Mouse (Mus musculus): ENCODE measurements around the gene Blzf1.

Gene Blzf1

DNA sequence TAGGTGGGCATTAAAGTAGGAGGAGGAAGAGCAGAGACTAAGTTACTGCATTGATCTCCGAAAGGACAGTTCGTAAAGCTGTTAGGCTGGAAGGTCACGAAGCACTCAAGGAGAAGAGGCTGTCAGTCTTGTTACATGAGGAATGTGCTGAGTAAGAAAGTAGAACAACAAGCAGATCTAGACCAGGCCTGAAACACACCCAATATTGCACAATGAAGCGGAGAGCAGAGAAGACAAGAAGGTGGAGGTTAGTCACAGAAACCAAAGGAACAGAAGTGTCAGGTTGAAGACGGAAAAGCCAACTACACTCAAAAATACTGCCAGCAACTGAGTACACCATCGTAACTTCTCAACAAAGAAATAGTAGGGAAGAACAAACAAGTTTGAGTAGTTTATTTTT lies 13.2 kb downstream of the Blzf1 start:
- no peak for DNase-seq (ENCODE audit: inconsistent ontology term)

DNA sequence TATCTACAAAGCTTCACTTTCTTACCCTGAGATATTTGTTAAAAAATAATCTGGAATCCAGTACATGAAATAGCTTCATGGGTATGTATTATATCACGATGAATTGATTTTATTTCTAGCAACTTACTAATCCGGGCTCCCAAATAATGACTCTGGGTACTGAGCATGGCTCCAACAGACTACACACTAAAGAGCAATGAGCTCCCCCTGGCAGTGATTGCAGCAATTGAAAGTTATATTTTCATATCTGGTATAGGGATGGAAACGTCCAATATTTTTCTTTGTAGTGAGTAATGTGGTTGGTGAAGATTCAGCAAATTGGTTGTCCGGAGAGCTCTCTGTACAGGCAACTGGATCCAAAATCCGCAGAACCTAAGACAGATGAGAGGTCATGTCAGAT lies 15.2 kb downstream of the Blzf1 start:
- DNase-seq (ENCODE audit: inconsistent ontology term), result no peak

DNA sequence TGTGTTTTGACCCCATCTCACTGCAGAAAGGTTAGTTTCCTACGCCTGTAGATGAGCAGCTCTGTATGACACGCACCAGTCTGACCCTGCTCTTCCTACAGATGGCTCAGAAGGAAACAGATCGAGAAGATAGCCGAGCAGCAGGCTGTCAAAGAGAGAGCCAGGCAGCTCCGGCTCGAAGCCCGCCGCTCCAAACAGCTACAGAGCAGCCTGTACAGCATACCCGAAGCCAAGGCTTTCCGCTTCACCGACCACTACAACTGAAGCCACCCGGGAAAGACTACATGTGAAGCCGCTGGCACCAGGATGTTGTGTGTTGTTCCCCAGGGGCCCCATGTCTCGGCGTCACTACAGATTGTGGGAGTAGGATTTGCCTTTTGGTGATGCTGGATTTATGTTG lies 19.9 kb downstream of the Blzf1 start:
- DNase-seq (ENCODE audit: inconsistent ontology term), result no peak

DNA sequence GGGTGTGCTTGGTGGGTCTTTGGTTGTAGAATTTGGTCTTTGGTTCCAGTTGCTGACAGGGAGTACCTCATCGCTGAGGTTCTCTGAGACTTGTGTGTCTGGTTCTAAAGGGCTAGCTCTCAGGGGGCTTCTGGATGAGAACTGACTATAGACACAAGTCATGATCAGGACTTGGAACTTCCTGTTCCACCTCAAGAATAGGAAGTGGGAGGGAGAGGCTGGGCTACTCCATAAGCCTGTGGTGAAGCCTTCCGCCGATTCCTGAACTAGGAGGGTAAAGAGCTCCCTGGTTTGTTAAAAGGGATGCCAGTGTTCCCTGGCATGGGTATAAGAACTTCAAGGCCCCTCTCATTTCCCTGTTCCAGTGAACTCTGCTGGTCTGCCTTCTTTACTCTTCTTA lies 23.3 kb downstream of the Blzf1 start:
- no peak for DNase-seq (ENCODE audit: inconsistent ontology term)

DNA sequence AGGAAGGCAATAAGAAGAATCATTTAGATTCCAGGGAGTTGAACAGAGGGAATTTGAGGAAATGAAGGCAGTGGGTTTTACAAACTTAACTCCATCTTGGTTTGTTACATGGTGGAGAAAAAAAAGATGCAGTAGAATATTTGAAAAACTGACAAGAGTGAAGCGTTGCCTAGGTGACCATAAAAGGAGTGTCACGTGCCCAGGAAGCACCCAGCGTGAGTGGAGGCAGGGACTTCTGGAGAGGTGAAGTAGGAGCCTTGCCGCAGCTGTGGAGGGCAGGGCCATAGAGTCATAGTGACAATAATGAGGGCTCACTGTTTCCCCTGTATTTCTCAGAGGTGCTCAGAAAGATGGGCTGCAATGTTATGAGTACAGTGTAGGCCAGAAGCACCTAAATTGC lies 28.0 kb downstream of the Blzf1 start:
- no peak for DNase-seq (ENCODE audit: inconsistent ontology term)

DNA sequence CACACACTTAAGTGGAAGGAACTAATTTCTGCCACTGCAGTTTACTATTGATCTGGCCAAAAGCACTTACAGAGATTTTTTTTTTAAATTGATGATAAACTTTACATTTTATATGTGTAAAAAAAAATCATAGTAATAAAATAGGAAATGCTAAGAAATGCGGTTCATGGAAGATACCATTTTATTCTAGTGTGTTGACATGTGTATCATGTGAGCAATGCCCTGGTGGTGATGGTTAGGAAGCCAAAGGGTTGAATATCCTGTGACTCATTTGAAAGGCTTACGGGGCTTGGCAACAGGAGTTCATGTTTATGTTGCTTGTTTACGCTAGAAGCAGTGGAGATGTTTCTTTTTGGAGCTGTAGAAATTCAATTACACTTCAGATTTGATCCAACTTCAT lies 30.7 kb downstream of the Blzf1 start:
- no peak for DNase-seq (ENCODE audit: inconsistent ontology term)

DNA sequence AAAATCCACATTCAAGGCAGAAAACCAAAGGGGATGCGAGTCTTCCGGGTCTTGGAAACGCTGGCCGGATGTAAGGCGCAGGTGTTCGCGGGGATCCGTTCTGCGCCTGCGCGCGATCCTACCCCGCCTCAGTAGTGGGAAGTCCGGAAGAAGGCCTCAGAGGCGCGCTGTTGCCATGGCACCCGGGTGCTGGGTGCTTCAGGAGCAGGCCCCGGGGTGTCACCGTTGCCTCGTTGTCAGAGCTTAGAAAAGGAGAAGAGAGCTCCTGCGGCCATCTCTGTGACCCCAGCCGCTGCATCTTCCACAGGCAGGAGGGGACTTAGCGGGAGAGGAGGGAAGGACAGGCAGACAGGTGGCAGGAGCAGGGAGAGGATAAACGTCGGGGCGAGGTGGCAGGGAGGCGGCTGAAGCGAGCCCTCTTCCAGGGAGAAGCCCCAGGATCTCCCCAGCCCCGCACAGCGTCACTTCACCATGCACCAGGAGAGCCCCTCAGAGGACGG lies 31.8 kb downstream of the Blzf1 start, which contains the start of gene Ccdc181:
Ccdc181 (plus strand) TSS at position 131 of the 500 bp plus-strand sequence.
- peak; percentile 95 for DNase-seq (ENCODE audit: inconsistent ontology term)

DNA sequence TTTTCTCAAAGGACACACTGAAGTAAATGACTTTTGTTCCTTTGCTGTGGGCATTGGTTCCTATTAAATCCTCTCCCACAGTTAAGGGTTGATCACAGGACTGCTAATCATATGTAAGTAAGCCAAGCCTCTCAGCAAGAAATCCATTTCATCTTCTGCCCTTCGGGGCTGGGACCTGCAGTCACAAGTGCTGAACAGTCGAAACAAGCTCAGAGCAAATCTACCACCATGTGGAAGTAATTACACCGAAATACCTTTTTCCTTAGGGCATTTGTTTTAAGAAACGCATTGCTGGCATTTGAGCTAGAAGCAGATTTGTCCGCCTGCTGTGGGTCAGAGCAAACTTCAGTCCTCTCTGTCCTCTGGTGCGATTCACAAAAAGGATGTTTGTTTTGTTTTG lies 33.6 kb downstream of the Blzf1 start:
- no peak for DNase-seq (ENCODE audit: inconsistent ontology term)

DNA sequence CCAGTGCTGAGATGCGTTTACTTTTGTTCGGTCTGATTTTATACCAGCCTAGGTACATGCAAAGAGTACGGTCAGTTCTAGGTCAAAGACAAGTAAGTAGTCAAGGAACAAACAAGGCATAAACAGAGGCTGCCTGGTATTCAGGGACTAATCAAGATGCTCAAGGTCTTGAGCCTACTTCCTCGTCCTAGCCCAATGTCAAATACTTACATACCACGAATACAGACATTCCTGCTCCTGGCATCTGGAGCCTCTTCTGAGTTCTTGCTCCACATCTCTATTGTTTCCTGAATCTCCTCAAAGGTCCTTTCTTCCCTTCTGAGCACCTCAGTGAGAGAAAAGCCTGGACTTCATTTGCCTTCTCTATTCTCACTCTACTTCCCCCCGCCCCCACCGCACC lies 36.3 kb downstream of the Blzf1 start:
- no peak for DNase-seq (ENCODE audit: inconsistent ontology term)

DNA sequence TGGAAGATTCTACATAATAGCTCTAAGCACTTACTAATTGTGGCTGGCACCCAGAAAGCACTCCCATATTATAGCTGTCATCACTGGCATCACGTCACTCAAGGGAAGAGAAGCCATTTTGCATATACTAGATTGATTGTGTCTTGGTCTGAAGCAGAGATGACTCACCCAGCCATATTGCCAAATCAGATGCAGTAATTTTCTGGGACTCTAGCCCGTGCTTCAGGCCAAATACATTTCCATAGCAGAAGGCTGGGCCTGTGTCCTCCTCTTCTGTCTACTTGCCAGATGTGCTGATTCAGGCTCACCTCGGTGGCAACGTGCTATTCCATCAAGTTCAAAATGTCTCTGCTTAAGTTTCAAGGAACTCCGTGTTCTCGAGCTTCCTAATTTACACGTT lies 45.7 kb downstream of the Blzf1 start:
- DNase-seq (ENCODE audit: inconsistent ontology term), result peak; percentile 85

DNA sequence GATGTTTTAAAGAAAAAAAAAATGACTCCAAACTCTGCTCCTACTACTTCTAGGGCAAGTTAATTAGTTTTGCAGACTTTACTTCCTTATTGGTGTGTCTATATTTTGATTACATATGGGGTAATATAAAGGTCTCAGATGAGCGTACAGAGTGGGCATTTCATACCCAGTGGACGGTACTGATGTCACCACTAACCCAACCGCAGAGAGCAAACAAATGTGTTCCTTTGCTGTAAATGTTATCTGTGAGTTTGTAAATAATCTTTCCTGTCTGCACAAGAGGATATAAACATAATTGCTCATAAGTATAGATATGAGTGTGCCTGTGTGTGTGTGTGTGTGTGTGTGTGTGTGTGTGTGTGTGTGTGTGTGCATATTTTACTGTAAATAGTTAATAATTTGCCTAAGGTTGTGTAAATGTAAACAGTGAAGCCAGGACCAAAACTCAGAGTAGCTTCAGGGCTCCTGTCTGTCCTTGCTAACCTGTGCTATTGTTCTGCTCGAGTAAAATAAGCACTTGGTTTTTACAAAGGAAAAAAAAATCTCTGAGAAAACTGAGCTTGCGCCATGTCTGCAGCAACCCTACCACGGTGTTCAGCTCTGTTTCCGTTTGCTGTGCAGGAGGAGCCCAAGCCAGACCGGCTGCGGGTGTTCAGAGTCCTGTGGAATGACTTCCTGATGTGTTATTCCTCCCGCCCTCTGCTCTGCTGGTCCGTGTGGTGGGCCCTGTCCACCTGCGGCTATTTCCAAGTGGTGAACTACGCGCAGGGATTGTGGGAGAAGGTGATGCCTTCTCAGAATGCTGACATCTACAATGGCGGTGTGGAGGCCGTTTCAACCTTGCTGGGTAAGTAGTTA lies 46.9 kb downstream of the Blzf1 start:
- no peak for DNase-seq (ENCODE audit: inconsistent ontology term)

DNA sequence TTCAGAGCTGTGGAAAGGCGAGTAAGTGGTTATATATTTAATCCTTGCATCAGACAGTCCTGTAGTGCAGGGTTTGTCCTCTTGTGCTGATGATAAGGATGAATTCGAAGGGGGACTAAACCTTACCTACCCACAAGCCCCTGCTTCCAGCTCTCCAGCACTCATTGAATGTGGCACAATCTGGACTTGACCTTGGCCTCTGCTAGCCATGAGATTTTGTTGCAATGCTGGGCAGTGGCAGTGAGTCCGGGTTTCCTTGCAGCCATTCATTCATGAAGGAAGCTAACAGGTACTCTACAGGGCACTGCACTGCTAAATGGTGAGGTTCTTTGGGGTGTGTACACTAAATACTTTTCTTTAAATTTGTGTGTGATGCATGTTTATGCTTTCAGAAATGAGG lies 52.5 kb downstream of the Blzf1 start:
- DNase-seq (ENCODE audit: inconsistent ontology term), result no peak

DNA sequence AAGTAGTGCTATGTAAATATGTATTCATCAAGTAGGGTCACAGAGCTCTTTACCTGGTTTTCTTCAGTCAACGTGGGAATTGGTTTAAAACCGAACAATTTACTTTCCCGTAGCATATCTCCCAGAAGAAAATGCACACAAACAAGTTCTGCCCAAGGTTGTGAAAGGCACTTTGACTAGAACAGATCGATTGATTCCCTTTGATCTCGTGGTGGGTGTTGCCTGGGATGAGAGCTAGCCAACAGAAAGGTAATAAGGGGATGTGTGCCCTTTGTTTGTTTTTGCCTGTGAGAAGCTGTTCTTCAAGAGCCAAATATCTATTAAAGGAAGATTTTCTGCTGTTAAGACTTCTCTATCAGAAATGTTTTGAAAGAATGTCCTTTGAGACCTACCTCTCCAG lies 54.7 kb downstream of the Blzf1 start:
- DNase-seq (ENCODE audit: inconsistent ontology term), result no peak

DNA sequence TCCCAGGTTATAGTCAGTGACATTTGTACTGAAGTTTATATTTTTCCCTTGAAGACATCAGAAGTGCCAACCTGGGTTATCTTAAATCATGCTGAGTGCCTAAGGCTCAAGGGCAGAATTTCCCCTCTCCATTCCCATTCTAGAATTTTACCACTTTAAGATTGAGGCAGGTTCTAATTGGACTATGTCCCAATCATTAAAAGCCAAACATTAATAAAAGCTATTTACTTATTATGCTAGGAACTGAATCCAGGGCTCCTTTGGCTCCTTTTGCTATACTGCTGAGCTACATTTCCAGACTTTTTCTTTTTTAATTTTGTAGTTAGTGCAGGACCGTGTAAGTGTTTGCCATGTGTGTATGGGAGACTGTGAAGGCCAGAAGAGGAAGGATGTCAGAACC lies 55.9 kb downstream of the Blzf1 start:
- DNase-seq (ENCODE audit: inconsistent ontology term), result no peak

DNA sequence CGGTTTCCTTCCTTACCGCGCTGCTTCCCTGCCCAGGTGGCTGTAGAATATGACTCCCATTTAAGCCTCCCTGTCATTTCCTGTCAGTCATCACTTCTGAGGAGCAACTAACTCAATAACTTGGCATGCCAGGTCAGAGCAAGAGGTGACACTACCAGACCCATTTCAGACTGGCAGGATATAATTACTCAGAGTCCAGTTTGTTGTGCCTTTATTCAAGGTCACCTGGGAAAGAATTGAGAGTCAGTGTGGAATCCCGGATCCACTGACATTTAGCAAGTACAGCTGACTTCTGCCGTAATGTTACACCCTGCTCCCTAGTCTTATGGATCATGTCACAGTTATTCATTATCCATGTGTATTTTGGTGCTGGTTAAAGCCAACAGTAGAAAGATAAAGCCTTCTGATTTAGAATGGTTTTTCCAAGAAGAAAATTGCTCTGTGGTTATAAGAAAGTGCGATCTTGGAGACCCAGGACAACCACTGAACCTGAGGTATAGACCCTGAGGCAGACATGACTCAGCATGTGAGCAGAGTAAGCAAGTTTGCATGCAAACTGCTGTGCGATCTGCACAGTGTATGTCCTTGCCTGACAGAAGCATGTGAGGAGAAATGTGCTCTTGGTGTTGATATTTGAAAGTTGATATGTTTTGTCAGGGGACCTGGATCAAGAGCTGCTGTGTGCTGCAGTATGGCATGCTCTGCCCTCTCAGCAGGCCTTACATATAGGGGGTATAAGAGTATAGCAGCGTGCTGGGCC lies 56.7 kb downstream of the Blzf1 start:
- peak; percentile 29 for DNase-seq (ENCODE audit: inconsistent ontology term)

DNA sequence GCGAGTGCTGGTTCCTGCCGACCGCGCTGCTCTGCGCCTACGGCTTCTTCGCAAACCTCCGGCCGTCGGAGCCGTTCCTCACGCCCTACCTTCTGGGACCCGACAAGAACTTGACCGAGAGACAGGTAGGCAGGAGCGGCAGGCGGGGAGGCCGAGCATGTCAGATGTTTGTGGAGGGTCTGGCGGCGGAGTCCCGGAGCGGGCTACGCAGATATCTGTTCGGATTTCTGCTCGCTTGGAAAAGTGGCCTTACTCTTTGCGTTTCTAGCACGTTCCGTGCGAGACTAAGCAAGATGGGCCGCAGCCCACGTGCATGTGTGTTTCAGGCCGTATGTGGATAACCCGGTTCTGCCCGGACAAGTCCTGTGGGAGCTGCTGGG lies 58.0 kb downstream of the Blzf1 start:
- no peak for DNase-seq (ENCODE audit: inconsistent ontology term)

DNA sequence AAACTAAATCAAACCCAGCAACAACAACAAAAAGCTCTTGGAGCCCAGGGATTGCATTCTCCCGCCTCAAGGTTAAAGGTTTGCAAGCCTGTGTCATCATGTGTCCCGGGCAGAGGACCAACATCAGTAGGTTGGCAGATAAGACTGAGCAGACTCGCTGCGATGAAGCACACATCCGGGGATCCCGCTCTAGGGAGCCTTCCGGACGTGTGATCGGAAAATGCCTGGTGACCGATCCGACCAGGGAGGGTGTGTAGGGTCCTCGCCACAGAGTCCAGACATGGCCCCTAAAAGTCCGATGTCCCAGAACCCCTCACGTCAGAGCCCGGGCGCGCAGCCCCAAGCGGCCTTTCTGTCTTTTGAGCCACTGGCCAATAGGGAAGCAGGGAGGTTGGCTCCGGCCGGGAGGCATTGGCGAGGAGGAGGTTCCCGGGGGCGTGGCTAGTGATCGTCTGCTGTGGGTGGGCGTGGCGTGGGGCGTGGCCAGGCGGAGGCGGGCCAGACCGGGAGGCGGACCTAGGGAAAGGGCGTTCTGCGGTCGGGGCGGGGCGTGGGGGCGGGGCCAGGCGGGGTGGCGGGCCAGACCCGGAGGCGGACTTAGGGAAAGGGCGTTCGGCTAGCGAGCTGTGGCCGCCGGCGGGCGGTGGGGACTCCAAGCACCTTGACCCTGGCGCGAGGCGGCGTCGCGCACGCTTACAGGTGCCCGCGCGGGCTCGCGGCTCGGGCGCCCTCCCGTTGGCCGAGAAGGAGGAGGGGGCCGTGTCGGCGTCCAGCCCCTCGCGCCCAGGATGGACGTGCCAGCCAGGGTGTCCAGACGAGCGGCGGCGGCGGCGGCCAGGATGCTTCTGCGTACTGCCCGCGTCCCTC lies 58.6 kb downstream of the Blzf1 start, which contains the start of gene Slc19a2:
Slc19a2 (plus strand) TSS at position 582 of the 867 bp plus-strand sequence.
- DNase-seq (ENCODE audit: inconsistent ontology term), result peak; percentile 99

DNA sequence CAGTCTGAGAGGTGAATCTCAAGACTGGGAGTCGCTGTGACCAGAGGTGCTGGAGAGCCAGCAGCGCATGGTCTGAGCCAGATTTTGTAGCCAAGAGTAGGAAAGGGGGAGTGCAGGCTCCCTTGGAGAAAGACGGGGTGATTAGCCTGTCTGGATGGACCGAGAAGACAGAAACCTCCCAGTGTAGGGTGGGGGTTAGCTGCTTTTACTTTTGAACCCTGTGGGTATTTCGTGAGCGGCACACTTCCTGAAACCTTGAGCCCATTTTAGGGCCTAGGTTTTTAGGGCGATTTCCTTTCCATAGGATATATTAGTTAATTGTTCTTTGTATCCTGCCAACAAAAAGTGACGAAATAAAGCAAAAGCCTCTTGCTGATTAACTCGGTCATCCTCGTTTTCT lies 59.3 kb downstream of the Blzf1 start:
- DNase-seq (ENCODE audit: inconsistent ontology term), result no peak

DNA sequence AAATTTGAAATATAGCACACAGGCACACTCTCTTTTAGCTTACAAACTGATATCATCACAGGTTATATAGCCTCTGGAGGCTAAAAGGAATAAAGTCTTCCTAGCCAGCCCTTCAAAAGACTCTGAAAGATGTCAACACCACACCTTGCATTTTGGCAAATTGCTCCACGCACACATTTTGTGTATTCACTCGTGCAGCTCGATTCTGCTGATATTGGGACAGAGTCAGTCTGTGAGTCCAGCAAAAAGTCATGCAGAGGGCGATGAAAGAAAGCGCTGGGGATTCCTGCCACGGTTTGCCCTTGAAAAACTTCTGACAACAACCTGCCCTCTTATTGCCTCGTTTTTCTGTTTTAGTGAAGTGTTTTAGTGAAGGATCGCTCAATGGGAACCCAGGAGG lies 59.8 kb downstream of the Blzf1 start:
- DNase-seq (ENCODE audit: inconsistent ontology term), result no peak

DNA sequence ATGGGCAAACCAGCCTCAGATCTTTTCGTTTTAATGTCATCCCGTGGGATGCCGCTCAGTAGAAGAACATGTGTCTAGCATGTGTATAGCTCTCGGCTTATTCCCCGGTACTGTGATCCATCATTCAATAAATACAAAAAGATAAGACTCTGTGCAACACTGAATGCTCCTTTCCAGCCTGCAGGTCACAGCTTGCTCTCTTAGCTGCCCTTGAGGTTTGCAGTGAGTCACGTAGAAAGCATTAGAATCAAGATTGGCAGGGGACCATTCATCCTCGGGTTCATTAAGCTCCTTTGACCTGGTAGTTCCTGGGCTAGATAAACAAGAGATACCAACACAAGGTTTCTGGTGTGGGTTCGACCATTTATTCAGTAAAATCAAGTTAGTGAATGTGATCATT lies 64.5 kb downstream of the Blzf1 start:
- DNase-seq (ENCODE audit: inconsistent ontology term), result no peak

DNA sequence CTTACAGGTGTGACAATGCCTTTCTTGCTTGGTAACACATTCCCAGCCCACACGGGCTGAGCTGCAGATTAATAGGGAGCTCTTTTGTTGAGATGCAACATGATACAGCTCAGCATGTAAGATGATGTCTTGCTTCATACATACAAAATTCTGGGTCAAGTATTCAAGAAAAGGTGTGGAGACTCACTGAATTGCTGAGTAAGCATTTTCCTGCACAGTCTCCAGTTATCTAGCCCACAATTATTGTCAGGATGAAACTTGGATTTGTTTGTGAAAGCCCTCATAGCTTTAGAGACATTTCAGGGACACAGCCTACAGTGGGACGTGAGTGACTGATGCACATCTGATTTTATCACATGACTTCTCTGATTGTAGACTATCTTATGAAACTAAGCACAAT lies 65.8 kb downstream of the Blzf1 start:
- no peak for DNase-seq (ENCODE audit: inconsistent ontology term)

Measured in Muller cell, postnatal 12 days (primary cell).